Mouse (Mus musculus) cerebellum, adult 2 months (tissue): Measurements from ENCODE around the gene Gal.

ENCODE experiments used
- CTCF ChIP-seq: fragments of 200-500 bp; IDR thresholded peaks from 2 replicates; pipeline ENCODE4 v1.5.1; 2011; ENCODE audit warnings: low read depth, mild to moderate bottlenecking, control low read depth, low read length, moderate library complexity, borderline replicate concordance; ENCODE audit not compliant: insufficient read depth
- POLR2A ChIP-seq: fragments of 200-500 bp; IDR thresholded peaks from 2 replicates; pipeline ENCODE4 v1.6.1; 2011; ENCODE audit warnings: low read length, control low read depth, borderline replicate concordance; ENCODE audit not compliant: insufficient read depth

GRCm38 (mm10) chr19:3435824-3436223, 21.5 kb upstream of the Gal start:
- no peak for TF ChIP-seq CTCF
- TF ChIP-seq POLR2A: no peak
